Mouse (Mus musculus) cerebellum, adult 11-12 months (tissue): Measurements from ENCODE around the gene Dhdh.
"Not testable (repeated sequence)": the region's sequence is repeated elsewhere in the genome, so short reads cannot be mapped to it uniquely, and the experiment has no call there.

Source experiments
- DNase-seq: peaks from one replicate; pipeline ENCODE4 v3.0.0; 2022

Gene Dhdh

DNA sequence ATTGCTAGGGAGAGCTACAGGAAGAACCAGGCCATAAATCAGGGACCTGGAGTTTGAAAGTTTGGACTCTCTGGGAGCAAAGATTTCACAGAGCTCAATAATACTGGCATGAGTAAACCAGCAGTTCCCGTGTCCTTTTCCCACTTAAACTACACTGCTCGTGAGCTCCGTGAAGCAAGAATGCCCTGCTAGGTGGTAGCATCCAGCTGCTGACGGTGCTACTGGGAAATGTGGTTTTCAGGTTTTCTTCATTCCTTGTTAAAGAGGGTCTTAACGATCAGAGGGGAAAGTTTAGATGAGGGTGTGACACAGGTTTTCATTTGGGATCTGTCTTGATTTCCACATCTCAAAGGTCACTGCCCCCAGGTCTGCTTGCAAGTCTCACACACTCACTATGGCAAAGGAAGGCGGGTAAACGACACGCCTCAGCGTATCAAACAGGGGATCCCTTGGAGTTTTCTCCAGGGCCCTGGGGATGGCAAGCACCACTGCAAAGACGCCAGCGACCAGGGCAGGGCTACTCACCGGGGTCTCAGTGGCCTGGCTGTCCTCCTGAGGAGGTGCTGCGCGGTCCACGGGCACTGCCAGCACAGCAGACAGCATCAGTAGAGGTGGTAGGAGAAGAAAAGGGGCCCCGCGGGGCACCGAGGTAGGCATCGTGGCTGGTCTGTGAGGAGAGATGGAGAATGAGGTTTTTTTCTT, 20.7 kb upstream of the Dhdh start:
- DNase-seq = peak; percentile 47

DNA sequence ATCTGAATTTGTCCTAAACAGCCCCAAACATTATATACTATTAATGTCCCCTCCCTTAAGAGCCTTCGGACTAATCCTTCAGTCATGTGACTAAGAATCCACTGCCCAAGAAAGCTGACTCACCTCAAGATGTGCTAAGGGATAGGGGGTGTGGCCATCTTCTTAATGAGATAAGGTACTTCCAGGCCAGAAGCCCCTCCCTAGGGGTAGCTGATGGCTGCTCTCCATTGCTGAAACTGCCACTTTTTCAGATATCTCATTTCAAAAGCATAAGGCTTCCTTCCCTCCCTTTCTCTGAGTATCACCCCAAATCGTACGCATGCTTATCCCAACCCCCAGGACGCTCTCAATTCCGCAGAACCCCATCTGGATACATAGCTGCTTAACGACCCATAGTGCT, 20.0 kb upstream of the Dhdh start:
- DNase-seq = no peak

DNA sequence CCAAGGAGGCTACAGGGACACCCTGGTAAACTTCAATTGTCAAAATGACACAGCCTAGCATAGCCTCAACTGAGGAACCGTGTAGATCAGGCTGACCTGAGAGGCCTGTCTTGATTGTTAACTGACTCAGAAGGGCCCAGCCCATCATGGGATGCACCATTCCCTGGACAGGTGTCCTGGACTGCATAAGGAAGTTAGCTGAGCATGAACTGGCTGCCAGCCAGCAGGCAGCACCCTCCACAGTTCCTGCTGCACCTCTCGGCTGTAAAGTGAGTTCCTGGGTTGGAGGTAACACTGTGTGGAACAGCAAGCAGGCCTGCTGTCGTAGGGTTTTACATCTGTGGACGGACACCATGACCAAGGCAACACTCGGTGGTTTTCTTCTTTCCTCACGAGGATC, 19.0 kb upstream of the Dhdh start:
- DNase-seq = peak; percentile 65

DNA sequence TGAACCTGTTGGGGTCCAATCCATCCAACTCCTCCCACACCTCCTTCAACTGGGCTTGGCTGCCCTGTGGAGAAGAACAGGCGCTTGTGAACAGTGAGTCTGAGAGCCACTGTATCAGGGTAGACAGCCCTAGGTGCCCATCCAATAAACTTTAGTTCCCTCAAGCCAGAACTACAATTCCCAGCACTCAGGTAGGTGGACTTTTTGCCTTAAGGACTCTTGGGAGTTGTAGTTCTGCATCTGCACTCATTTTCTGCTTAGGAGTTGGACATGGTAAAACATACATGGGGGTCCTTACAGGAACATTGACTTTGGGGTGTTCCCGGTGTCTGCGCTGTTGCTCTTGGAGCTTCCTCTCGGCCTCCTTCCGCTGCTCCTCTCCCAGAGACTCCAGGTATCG, 9.8 kb upstream of the Dhdh start:
- DNase-seq = no peak

- peak; percentile 49 for DNase-seq
Measured at GRCm38 (mm10) chr7:45494548-45494947, 5.9 kb upstream of the Dhdh start.

- peak; percentile 90 for DNase-seq
Measured at GRCm38 (mm10) chr7:45492951-45493350, 4.3 kb upstream of the Dhdh start.

GRCm38 (mm10) chr7:45492225-45492844, 3.7 kb upstream of the Dhdh start:
- DNase-seq = peak; percentile 54

GRCm38 (mm10) chr7:45491264-45491663, 2.7 kb upstream of the Dhdh start:
- DNase-seq = no peak

DNA sequence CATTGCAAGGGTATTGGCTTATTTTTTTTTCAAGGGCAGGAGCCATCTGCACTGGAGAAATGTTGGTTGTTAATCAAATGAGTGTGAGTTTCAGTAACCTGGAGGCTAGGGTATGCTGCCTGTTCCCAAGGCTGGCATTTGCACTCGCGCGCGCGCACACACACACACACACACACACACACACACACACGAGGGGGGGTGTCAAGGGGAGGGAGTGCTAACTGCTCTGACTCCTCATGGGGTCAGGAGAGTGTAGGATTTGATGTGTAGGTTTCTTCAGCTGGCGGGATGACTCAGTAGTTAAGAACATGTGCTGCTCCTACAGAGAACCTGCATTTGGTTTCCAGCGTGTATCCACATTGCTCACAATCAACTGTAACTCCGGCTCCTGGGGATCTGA, 2.2 kb upstream of the Dhdh start:
- no peak for DNase-seq

DNA sequence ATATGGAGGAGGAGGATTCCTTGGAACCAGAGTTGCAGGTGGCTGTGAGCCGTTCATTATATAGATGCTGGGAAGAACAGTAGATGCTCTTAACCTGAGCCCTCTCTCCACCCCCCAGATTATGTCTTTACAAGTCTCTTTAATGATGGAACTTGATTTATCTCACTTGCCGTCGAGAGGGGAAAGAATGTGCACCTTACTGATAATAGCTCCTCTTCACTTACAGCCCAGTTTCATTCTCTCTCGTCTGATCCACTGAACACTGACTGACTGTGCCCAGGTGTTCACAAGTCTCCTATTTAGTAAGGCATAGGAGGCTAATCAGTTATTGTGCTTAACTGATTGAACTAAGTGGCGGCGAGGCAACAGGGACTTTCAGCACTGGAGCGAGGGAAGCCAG, 973 bp upstream of the Dhdh start:
- DNase-seq = no peak

DNA sequence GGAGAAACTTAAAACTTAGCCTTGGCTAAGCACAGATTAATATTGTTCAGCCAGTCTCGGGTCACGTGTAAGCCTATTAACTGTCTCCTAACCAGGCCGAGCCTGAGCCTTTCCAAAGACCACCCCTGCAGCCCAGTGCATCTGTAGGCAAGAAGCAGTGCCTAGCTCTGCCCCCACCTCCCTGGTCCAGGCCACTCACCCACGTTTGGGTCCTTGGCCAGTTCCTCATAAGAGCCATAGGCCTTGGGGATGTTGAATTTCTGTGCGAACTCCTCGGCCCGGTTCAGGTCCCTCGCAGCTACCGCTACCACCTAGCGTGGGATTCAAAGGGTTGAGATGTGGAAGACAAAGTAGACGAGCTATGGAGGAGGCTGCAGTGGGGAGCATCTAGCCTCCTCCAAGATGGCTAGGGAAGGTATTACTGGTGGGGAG, 728 bp downstream of the Dhdh start:
- DNase-seq = peak; percentile 35

DNA sequence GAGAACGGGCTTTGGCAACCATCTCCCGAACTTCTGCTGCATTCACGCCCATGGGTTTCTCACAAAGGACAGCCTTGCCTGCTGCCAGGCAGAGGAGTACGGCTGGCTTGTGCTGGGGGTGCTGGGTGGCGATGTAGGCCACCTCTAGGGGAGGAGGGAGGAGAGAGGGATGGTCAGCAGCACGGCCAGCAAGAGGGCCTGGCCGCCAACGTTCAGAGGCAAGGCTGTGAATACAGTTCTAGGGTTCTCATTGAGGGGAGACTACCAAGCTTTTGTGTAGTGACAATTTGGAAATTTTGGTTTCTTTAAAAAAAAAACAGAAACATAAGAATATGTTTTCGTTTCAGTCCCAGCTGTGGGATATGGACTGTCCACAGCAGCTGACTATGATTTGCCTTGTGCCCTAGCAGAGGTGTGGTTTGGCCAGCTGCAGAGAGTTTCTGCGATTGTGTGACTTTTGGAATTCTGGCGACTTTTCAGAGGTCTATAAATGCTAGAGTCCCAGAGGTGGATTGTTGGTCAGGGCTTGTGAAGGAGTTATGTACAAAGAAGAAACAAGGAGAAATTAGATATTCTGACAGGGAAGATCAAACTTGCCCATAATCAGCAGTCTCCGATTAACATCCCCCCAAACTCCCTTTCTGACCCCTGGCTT, 1.7 kb downstream of the Dhdh start, which contains the start of gene Gm45808:
Gm45808 (minus strand) TSS at position 51 of the 655 bp plus-strand sequence.
- DNase-seq = peak; percentile 28

GRCm38 (mm10) chr7:45486158-45486557, 2.4 kb downstream of the Dhdh start:
- no peak for DNase-seq

GRCm38 (mm10) chr7:45484985-45485384, 3.6 kb downstream of the Dhdh start:
- DNase-seq = not testable (repeated sequence)

- DNase-seq = no peak
Measured at GRCm38 (mm10) chr7:45482166-45482565, 6.4 kb downstream of the Dhdh start.

DNA sequence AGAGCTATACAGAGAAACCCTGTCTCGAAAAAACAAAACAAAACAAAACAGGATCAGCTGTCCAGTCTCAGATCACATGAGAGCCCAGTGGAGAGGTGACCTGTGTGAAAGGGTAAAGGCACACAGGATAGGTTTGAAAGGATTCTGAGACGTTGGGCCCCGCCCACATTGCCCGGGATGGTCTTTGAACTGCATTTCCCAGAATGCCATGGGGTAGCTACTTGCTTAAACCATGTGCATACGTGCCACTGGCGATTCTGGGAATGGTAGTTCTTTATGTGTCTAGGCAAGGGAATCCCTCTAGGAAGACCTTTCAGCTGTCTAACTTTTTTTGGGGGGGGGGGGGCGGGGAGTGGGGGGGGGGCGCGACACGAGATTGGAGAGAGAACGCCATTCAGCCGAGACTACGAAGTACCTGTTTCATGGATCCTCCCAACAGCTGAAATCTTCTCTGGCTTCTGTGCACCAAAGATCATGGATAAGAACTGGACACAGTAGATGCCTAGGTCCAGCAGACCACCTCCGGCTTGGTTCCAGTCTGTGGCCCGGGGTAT, 7.2 kb downstream of the Dhdh start, which contains the start of gene Tulp2:
Tulp2 (plus strand) TSS at position 504 of the 554 bp plus-strand sequence.
- peak; percentile 74 for DNase-seq

DNA sequence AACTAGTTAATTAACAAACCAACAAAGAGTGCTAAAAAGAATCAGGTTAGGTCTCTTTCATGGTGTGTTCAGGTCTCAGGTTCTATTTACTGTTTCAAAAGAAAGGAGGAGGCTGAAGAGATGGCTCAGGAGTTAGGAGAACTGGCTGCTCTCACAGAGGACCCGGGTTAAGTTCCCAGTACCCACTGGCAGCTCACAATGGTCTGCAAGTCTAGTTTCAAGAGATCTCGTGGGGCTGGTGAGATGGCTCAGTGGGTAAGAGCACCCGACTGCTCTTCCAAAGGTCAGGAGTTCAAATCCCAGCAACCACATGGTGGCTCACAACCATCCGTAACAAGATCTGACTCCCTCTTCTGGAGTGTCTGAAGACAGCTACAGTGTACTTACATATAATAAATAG, 8.3 kb downstream of the Dhdh start:
- DNase-seq = not testable (repeated sequence)

DNA sequence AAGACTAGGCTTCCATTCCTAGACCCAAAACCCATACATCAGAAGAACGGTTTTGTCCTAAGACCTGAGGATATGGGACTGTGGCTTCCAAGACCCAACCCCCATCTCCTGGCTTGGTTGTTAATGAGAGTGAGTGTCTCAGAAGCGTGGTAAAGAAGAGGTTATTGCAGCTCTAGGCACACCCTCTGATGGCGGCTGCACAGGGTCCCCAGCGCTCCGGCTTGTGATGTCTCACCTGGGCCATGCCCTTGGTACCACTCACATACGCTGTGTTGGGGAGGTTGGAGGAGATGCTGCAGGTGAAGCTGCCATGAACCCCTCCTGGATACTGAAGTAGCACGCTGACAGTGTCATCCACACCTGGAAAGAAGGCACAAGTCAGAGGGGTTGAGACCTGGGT, 9.8 kb downstream of the Dhdh start:
- DNase-seq = no peak

- DNase-seq = peak; percentile 64
Measured at GRCm38 (mm10) chr7:45477003-45477402, 11.6 kb downstream of the Dhdh start.

GRCm38 (mm10) chr7:45476453-45476852, 12.2 kb downstream of the Dhdh start:
- DNase-seq = no peak

- no peak for DNase-seq
Measured at GRCm38 (mm10) chr7:45475291-45475969, 13.2 kb downstream of the Dhdh start.

GRCm38 (mm10) chr7:45470869-45471268, 17.7 kb downstream of the Dhdh start:
- peak; percentile 47 for DNase-seq

- DNase-seq = peak; percentile 54
Measured at GRCm38 (mm10) chr7:45467090-45467670, 21.4 kb downstream of the Dhdh start.
